Mouse (Mus musculus) adrenal gland, postnatal 14 days (tissue): ENCODE measurements around the gene Dab1. TPM values are rescaled to one million over a fixed set of nuclear protein-coding genes. Genes with fewer than 3 reads are reported as not detected.

Experiments
- DNase-seq: peaks from one replicate; pipeline ENCODE4 v3.0.0; 2021; ENCODE audit warnings: mixed read lengths
- total RNA-seq: library from RNA; stranded (reverse); gene quantifications from 2 replicates; pipeline ENCODE4 v1.2.3, GENCODE M21; 2021

The Dab1 gene
- total RNA-seq, 1 experiment from 2014 or later: 0.37 TPM

DNA sequence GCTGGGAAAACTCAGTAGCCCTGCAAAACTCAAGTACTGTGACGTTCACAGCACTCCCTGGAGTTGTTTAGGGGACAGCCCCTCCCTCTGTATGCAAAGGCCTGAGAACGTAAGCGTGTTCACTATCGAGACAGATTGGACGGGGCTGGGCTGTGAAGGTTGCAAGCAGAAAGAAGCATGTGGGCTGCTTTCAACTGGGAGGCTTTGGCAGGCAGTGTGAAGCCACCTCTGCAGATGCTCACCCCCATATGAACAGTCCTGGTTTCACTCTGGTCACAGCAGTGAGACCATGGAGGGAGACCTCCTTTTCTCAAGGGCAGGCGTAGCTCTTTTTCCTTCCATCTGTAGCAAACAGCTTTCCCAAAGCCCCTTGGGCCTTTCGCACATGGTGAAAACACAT lies 1059.1 kb downstream of the Dab1 start:
- DNase-seq: no peak

DNA sequence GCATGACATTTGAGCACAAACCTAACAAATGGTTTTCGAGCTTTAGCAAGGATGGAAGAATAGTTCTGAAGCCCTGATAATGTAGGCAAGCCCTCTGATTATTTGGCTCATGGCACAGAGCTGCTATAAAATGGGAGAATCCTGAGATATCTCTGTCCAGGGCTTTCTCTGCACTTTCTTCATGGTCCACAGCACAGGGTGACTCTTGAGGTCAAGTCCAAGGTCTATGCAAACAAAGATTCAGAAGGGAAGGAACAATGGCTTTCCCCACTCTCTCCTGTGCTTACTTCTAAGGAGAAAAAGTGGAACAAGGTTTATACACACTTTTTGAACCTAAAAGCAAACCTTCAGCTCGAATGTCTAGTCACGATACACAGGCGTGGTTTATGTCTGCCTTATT lies 1061.3 kb downstream of the Dab1 start:
- DNase-seq: no peak

DNA sequence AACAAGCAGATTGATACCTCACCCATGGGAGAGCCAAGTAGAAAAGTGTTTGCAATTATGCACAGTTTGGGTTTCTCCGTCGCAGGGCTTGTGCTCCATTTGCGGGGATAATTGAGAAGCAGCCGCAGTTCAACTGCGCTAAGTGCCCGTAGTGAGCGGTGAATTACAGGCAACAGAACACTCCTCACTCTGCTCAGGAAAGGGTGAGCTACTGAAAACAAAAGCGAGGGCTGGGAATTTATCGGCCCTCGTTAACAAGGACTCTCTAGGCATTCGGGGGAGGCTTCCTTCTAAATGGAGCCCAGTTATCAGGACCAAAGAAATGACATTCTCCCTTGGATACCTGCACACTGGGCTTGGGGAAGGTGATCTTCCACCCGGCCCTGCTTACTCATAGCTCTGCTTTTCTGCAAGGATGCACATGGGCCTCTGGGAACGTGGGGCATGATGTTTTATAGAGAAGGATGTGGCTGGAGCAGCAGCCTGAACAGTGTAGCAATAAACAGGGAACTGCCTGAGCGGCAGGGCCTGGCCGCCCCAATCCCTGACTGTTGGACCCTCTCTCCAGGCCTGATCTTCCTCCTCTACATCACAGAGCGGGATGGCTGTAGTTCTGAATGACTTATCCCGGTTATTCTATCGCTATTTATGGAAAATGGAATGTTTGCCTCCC lies 1067.1 kb downstream of the Dab1 start:
- DNase-seq: no peak

DNA sequence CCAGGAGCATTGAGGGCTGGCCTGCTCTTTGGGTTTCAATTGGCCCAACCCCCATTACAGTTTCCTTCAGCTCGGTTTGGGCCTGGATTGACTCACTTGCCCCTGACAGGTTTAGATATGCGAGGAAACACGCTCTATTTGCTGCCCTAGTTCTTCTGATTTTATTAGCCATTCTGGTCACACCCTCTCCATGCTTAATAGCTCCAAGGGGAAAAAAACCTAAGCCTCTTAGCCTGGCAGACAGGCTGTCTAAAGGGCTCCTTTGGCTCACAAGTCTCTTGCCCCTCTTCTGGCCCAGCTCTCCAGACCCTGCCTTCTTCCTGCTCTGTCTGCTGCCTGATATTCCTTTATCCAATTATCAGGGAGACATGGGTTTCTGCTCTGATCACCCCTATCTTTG lies 1069.9 kb downstream of the Dab1 start:
- no peak for DNase-seq

GRCm38 (mm10) chr4:104691026-104691425 lies 1071.9 kb downstream of the Dab1 start:
- no peak for DNase-seq

- no peak for DNase-seq
Observed at GRCm38 (mm10) chr4:104694188-104694587, 1075.0 kb downstream of the Dab1 start.

DNA sequence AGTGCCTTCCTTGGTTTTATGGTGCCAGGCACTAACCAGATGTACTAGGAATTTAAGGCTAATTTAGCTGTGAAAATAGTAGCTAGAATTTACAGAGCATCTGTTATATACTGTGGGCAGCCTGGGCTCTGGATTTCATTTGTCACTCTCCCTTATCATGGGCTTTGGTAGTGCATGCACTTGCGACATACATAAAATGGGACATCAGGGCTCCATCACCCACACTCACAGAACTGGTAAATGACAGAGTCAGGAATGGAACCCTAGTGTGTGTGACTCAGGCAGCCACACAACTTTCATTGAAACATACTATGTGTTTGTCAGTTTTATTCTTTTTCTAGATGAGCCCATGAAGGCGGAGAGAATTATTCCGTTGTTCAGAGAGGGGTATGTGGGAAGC lies 1077.4 kb downstream of the Dab1 start:
- no peak for DNase-seq

GRCm38 (mm10) chr4:104697703-104698102 lies 1078.5 kb downstream of the Dab1 start:
- DNase-seq: no peak

DNA sequence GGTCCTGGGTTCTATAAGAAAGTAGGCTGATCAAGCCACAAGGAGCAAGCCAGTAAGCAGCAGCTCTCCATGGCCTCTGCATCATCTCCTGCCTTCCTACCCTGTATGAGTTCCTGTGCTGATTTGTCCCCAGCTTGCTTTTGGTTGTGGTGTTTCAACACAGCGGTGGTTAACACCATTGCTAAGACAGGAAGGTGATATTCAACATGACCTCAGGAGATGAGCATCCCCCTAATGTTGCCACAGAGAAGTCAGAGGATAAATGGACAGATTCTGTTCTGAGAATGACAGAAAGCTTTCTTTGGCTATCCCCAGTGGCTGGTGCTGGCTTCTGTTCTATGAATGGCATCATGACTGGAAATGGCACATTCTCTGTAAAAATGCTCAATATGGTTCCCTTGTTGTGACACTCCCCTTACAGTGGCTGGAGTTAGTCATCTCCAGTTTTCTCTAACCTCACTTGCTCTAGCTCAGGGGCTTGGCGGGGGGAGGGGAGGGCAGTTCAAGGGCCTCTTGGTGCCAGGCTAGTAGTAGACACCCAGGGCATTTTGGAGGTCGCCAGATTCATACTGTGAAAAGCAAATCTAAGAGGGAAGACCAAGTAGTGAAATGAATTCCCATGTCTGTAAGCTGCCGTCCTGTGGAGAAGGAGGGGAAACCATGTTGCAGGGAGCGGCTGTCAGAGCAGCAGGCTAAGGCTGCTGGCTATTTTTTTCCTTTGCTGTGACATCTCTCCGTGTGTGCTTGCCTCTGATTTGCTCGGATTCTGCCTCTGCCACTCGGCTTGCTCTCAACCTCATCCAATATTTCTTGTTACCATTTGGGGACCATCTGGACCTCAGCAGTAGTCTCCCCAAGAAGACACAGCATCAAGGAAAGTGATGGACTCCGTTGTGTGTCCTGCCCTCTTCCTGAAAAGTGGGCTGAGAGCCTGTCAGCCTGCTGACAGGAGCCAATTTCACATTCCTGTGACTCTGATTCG lies 1086.8 kb downstream of the Dab1 start:
- no peak for DNase-seq

- no peak for DNase-seq
Observed at GRCm38 (mm10) chr4:104712338-104713083, 1093.4 kb downstream of the Dab1 start.

DNA sequence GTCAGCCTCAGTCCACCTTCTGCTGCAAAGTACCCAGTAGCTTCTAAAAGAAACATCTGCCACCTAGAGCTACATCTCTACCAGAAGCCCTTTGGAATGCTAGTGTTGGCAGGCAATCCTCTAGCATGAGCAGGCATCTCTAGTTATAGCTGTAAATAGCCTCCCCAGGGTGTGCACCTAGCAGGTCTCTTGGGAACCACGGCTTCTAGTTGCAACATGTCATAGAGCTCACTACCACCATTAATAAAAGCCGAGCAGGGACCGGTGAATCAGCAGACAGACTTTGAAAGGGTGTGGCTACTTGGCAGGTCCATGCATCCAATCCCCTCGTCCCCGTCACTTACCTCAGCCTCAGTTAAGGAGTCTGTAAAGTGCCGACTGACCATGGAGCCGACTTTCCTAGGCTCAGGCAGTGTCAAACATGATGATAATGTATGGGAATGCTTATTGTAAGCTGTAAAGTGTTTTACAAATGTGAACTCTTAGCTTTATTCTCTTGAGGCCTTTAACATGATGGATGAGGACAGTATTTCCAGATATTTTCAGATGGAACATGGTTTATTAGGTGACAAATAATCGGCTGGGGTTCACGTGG lies 1095.9 kb downstream of the Dab1 start:
- DNase-seq: peak; percentile 11

GRCm38 (mm10) chr4:104715857-104716256 lies 1096.7 kb downstream of the Dab1 start:
- DNase-seq: no peak

GRCm38 (mm10) chr4:104716506-104716905 lies 1097.3 kb downstream of the Dab1 start:
- no peak for DNase-seq

DNA sequence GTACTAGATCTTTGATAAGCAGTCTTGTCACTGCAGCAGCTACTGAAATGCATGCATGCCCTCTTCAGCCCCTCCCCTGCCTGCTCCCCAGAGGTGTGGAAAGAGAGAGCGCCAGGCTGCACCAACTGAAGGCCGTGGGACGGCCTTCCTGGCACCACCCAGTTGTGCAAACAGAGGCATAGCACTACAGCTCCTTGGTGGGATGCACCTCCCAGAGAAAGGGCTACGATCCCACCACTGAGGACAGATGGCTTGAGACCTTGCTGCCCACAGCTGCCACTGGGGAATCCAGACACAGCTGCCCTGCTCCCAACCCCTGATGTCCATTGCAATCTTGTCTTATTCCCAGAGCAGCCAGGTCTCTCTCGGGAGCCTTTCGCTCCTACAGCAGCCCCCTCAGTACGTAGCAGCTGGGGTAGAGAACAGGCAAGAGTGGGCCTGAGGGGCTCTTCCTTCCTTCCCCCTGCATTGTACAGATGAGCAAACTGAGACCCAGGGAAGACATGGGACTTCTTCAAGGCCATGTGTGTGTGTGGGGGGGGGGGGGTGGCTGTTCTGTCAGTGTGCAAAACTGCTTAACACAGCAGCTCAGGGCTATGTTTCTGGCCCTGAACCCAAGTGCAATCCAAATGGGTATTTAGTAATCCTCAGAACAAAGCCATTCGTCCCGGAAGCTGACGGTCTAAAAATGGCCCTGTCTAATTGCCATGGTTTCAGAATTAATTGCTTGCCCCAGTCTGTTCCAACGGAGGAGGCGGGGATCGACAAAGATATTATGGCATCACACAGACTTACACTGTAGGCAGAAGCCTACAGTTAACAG lies 1100.0 kb downstream of the Dab1 start:
- DNase-seq: peak; percentile 71

GRCm38 (mm10) chr4:104723527-104724045 lies 1104.4 kb downstream of the Dab1 start:
- no peak for DNase-seq

DNA sequence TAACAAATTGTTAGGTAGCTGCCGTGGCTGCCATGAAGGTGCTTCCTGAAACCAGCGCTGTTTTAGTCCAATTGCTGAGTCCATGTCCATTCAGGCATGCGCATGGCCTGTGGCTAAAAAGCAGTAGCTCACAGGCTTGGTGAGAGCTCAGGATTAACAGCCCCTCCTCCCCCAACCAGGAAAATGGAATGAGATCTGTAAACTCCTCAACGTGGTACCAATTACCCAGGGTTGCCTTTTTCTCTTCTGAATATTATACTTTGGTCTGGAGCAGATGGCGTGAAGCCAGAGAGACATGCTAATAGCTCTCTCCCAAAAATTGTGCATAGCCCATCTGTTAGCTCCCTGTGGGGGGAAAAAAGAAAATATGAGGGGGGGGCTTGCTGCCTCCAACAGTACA lies 1105.1 kb downstream of the Dab1 start:
- DNase-seq: no peak

DNA sequence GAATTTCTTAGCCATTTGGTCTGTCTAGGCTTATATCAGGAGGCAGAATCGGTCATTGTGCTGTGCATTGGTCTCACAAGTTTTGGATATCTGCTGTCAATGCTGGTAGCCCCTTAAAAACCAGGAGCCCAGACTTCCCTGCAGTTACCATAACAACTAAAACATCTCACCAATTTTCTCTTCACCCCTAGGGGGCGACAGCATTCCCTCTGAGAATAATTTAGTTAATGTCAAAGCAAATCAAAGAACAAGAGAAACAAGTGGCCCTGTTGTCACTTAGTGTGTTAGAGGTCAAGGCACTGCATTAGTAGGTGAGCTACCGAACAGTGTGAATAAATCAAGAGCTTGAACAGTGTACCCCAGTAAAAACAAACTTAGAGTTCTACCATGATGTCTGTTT lies 1106.5 kb downstream of the Dab1 start:
- peak; percentile 47 for DNase-seq

DNA sequence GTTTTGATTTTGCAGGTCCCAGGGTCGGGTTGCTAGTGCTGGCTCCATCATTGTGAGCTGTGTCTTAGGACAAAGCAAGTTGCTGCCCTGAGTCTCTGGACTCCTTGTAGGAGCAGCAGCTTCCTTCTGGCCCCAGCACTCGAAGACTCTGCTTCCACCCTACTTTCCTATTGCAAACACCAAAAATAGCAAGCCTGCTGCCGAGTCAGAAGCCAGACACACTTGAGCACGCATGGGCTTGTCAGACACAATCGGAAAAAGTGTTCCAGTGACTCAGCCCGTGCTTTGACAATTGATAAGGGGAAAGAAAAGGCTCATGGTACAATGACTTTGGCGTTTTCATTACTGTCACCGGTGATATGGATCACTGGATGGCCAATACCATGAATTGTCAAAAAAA lies 1110.0 kb downstream of the Dab1 start:
- no peak for DNase-seq

- DNase-seq: peak; percentile 13
Observed at GRCm38 (mm10) chr4:104746500-104746899, 1127.3 kb downstream of the Dab1 start.

DNA sequence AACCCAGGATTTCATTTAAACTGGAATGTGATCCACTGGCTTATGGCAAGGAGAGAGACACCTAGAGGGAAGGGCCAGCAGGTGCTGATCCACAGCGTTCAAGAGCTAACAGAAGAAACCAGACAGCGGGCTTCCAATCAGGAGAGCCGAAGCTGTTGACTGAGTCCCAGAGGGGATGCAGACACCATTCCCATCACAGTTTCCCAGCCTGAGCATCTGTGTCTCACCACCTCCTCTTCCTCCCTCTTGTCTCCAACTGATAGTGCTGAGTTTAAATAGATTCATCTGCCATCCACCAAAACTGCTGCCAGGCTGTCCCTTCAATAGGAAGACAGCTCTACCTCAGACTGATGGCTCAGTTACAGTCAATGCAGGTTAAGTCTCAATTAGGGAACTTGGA lies 1134.9 kb downstream of the Dab1 start:
- DNase-seq: no peak
